Mouse (Mus musculus): ENCODE results near the gene Susd3. TPM values are rescaled to one million over a fixed set of nuclear protein-coding genes. Genes with fewer than 3 reads are reported as not detected.

Susd3 gene
- polyA plus RNA-seq, 1 experiment = 1.3 TPM

- Histone ChIP-seq H3K27ac (replicated peaks; ENCODE audit: low read depth, low read length) (peak overlapping the region; percentile 24; the same call in 1 of the 2 replicates), H3K4me3 (ENCODE audit: insufficient read depth, low read depth, low read length) (no peak overlapping the region), H3K4me1 (ENCODE audit: control insufficient read depth, insufficient read depth, insufficient read length, low read length) (peaks cover 4% of the 10 kb centered on the region; the same call in 1 of the 2 replicates)
Observed at GRCm38 (mm10) chr13:49252113-49252512, 3.6 kb upstream of the Susd3 start.

DNA sequence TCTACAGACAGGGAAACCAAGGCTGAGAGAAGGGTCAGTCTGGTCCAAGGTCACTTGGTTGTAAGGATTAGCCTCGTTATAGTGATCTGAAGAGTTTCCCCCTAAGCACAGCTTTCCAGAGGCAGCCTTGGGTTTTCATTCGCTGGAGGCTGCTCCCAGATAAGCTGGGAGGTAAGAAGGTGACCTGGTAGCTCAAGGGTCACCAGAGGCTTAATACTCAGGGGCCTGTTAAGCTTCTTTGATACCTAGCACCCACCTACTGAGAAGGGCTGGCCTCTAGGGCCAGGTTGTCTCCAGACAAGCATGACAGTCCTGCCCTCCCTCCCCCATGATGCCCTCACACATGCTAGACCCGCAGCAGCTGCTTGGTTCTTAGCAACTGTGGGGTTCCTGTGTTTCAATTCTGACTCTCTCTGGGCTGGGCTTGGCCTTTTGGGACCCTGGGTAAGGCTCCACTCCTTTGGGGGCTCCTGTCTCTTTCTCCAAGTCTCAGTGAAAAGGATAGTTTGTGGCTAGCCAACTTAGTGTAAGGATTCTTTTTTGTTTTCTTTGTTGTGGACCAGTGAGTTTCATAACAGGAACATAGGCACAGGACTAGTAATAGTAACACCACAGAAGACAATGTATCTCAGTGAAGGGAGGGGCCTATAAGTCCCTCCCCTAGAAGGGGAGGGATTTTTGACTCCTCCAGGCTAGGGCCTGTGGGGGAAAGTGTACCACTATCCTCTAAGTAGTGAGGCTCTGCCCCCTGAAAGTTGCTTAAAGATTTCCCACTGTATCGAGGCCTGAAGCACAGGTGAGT lies 2.4 kb upstream of the Susd3 start:
- Histone ChIP-seq H3K27ac (replicated peaks; ENCODE audit: low read depth, low read length) (no peak overlapping the region), H3K4me3 (ENCODE audit: insufficient read depth, low read depth, low read length) (no peak overlapping the region), H3K4me1 (ENCODE audit: control insufficient read depth, insufficient read depth, insufficient read length, low read length) (peaks cover 4% of the 10 kb centered on the region; the same call in 1 of the 2 replicates)

GRCm38 (mm10) chr13:49249634-49250033 lies 1.1 kb upstream of the Susd3 start:
- Histone ChIP-seq H3K4me1 (ENCODE audit: control insufficient read depth, insufficient read depth, insufficient read length, low read length) (peaks cover 4% of the 10 kb centered on the region; the same call in 1 of the 2 replicates), H3K4me3 (ENCODE audit: insufficient read depth, low read depth, low read length) (no peak overlapping the region), H3K27ac (replicated peaks; ENCODE audit: low read depth, low read length) (no peak overlapping the region)

- H3K4me1 ChIP-seq (ENCODE audit: control insufficient read depth, insufficient read depth, insufficient read length, low read length) = peaks cover 4% of the 10 kb centered on the region; the same call in 1 of the 2 replicates
- no peak overlapping the region for H3K4me3 ChIP-seq (ENCODE audit: insufficient read depth, low read depth, low read length)
Observed at GRCm38 (mm10) chr13:49248923-49249322, 417 bp upstream of the Susd3 start.

GRCm38 (mm10) chr13:49247740-49248466 lies 603 bp downstream of the Susd3 start:
- peak overlapping the region; percentile 54 for H3K4me3 ChIP-seq (ENCODE audit: insufficient read depth, low read depth, low read length)

More at GRCm38 (mm10) chr13:49248923-49249322, 417 bp upstream of the Susd3 start:
- H3K27ac ChIP-seq (replicated peaks; ENCODE audit: low read depth, low read length) = no peak overlapping the region

GRCm38 (mm10) chr13:49247232-49247739 lies 1.2 kb downstream of the Susd3 start:
- H3K4me1 ChIP-seq (ENCODE audit: control insufficient read depth, insufficient read depth, insufficient read length, low read length) = peaks cover 4% of the 10 kb centered on the region; the same call in 1 of the 2 replicates
- peak overlapping the region; percentile 54 for H3K4me3 ChIP-seq (ENCODE audit: insufficient read depth, low read depth, low read length)
- H3K27ac ChIP-seq (replicated peaks; ENCODE audit: low read depth, low read length) = no peak overlapping the region

More at GRCm38 (mm10) chr13:49247740-49248466, 603 bp downstream of the Susd3 start:
- Histone ChIP-seq H3K27ac (replicated peaks; ENCODE audit: low read depth, low read length) (no peak overlapping the region), H3K4me1 (ENCODE audit: control insufficient read depth, insufficient read depth, insufficient read length, low read length) (peaks cover 4% of the 10 kb centered on the region; the same call in 1 of the 2 replicates)

DNA sequence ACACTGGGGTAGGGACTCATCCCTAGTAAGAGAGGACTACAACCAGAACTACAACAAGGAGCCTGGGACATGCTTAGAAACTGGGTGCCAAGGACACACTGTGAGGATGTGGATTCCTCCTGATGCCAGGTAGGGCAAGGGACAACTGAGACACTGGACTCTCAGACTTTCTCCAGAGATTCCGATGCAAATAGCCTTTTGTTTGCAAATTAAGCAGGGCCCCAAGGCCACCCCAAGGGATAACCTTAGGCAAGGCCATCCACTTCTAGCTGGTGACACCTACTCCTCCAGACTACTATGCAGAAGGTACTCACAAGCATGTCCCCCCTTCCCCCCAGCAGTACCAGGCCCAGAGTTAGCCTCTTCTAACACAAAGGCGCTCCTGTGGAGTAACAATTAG lies 1.9 kb downstream of the Susd3 start:
- H3K4me3 ChIP-seq (ENCODE audit: insufficient read depth, low read depth, low read length) = no peak overlapping the region
- peaks cover 4% of the 10 kb centered on the region; the same call in 1 of the 2 replicates for H3K4me1 ChIP-seq (ENCODE audit: control insufficient read depth, insufficient read depth, insufficient read length, low read length)
- no peak overlapping the region for H3K27ac ChIP-seq (replicated peaks; ENCODE audit: low read depth, low read length)

GRCm38 (mm10) chr13:49246011-49246410 lies 2.5 kb downstream of the Susd3 start:
- no peak overlapping the region for H3K27ac ChIP-seq (replicated peaks; ENCODE audit: low read depth, low read length)
- peaks cover 4% of the 10 kb centered on the region; the same call in 1 of the 2 replicates for H3K4me1 ChIP-seq (ENCODE audit: control insufficient read depth, insufficient read depth, insufficient read length, low read length)
- no peak overlapping the region for H3K4me3 ChIP-seq (ENCODE audit: insufficient read depth, low read depth, low read length)

- Histone ChIP-seq H3K27ac (replicated peaks; ENCODE audit: low read depth, low read length) (no peak overlapping the region), H3K4me1 (ENCODE audit: control insufficient read depth, insufficient read depth, insufficient read length, low read length) (peaks cover 4% of the 10 kb centered on the region; the same call in 1 of the 2 replicates), H3K4me3 (ENCODE audit: insufficient read depth, low read depth, low read length) (no peak overlapping the region)
Observed at GRCm38 (mm10) chr13:49245251-49245650, 3.3 kb downstream of the Susd3 start.

GRCm38 (mm10) chr13:49243492-49243891 lies 5.0 kb downstream of the Susd3 start:
- 0 out of 2 replicates have a peak overlapping the region, but pooled peaks have one; percentile 28 for H3K27ac ChIP-seq (replicated peaks; ENCODE audit: low read depth, low read length)
- no peak overlapping the region for H3K4me3 ChIP-seq (ENCODE audit: insufficient read depth, low read depth, low read length)
- H3K4me1 ChIP-seq (ENCODE audit: control insufficient read depth, insufficient read depth, insufficient read length, low read length) = peaks cover 4% of the 10 kb centered on the region; the same call in 1 of the 2 replicates

DNA sequence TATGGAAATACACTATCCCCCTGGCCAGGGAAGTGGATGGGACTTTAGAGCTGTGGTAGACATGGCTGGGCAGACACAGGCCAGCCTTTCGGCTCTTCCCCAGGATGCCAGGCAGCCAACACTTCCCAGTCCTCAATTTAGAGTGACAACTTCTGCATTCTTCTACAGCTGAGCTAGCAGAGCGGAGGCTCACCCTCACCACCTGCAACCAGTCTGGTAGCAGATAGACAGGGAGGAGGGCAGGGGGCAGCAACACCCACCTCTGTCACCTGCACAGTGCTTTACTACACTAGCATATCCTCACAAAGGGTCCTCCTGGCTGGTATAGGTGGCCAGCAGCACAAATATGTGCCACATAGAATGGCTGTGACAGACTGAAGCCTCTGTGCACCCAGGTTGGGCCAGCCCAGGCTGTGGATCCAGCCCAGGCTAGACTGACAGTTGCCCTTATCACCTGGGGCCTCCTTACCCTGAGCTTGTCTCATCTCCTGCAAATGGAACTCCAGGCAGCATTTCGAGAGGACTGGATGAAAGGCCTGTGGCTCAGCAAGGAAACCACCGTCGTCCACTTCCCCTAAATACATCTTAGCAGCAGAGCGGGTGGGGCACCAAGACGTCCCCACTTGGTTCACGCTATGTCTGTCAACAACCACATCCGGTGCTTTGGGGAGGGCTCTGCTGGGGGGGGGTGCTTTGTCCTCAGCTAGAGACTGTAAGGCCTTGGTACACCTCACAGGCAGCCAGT lies 6.0 kb downstream of the Susd3 start:
- Histone ChIP-seq H3K27ac (replicated peaks; ENCODE audit: low read depth, low read length) (peak overlapping the region; percentile 80), H3K4me1 (ENCODE audit: control insufficient read depth, insufficient read depth, insufficient read length, low read length) (no peaks in the 10 kb centered on the region), H3K4me3 (ENCODE audit: insufficient read depth, low read depth, low read length) (0 out of 2 replicates have a peak overlapping the region, but pooled peaks have one; percentile 5)

- no peak overlapping the region for H3K4me3 ChIP-seq (ENCODE audit: insufficient read depth, low read depth, low read length)
- no peaks in the 10 kb centered on the region for H3K4me1 ChIP-seq (ENCODE audit: control insufficient read depth, insufficient read depth, insufficient read length, low read length)
- no peak overlapping the region for H3K27ac ChIP-seq (replicated peaks; ENCODE audit: low read depth, low read length)
Observed at GRCm38 (mm10) chr13:49238737-49239136, 9.8 kb downstream of the Susd3 start.

GRCm38 (mm10) chr13:49237617-49238016 lies 10.9 kb downstream of the Susd3 start:
- H3K4me1 ChIP-seq (ENCODE audit: control insufficient read depth, insufficient read depth, insufficient read length, low read length) = no peaks in the 10 kb centered on the region
- H3K27ac ChIP-seq (replicated peaks; ENCODE audit: low read depth, low read length) = no peak overlapping the region
- H3K4me3 ChIP-seq (ENCODE audit: insufficient read depth, low read depth, low read length) = no peak overlapping the region

- Histone ChIP-seq H3K27ac (replicated peaks; ENCODE audit: low read depth, low read length) (no peak overlapping the region), H3K4me1 (ENCODE audit: control insufficient read depth, insufficient read depth, insufficient read length, low read length) (no peaks in the 10 kb centered on the region), H3K4me3 (ENCODE audit: insufficient read depth, low read depth, low read length) (no peak overlapping the region)
Observed at GRCm38 (mm10) chr13:49234711-49235110, 13.8 kb downstream of the Susd3 start.

Data from brown adipose tissue, adult 24 weeks (tissue).